Mouse (Mus musculus) stomach, postnatal 0 days (tissue): Measurements from ENCODE around the gene Syne4. TPM values are rescaled to one million over a fixed set of nuclear protein-coding genes. Genes with fewer than 3 reads are reported as not detected.

ENCODE experiments used
- ATAC-seq: fragments of 200-750 bp; cut with Nextera tagmentation; 2 replicates; pipeline ENCODE4 v1.8.0; 2017; ENCODE audit not compliant: low FRiP score, low TSS enrichment
- DNase-seq: peaks from one replicate; pipeline ENCODE4 v3.0.0-alpha.2; 2016; ENCODE audit warnings: low spot score
- H3K27ac ChIP-seq: fragments of 300-500 bp; sonication (generic); replicated peaks from 2 replicates; pipeline ENCODE4 v1.5.1; 2014; ENCODE audit warnings: mild to moderate bottlenecking, control low read depth
- H3K27me3 ChIP-seq: fragments of 300-500 bp; sonication (generic); 2 replicates; pipeline ENCODE4 v1.6.1; 2014; ENCODE audit warnings: low read length; ENCODE audit not compliant: control insufficient read depth, insufficient read depth
- H3K36me3 ChIP-seq: fragments of 300-500 bp; sonication (generic); 2 replicates; pipeline ENCODE4 v1.6.1; 2014; ENCODE audit warnings: low read length, mixed read lengths; ENCODE audit not compliant: control insufficient read depth, insufficient read depth
- H3K4me1 ChIP-seq: fragments of 300-500 bp; sonication (generic); replicated peaks from 2 replicates; pipeline ENCODE4 v1.6.1; 2014; ENCODE audit warnings: antibody characterized with exemption; ENCODE audit not compliant: control insufficient read depth, insufficient read depth
- H3K4me2 ChIP-seq: fragments of 300-500 bp; sonication (generic); replicated peaks from 2 replicates; pipeline ENCODE4 v1.6.1; 2014; ENCODE audit warnings: low read depth, mild to moderate bottlenecking, control low read depth, moderate library complexity
- H3K4me3 ChIP-seq: fragments of 300-500 bp; sonication (generic); 2 replicates; pipeline ENCODE4 v1.5.1; 2014; ENCODE audit warnings: low read depth, low read length, control low read depth
- H3K9ac ChIP-seq: fragments of 300-500 bp; sonication (generic); 2 replicates; pipeline ENCODE4 v1.6.1; 2014; ENCODE audit warnings: mild to moderate bottlenecking, low read length, control low read depth, mixed read lengths
- H3K9me3 ChIP-seq: fragments of 300-500 bp; sonication (generic); 2 replicates; pipeline ENCODE4 v1.6.1; 2016; ENCODE audit warnings: low read length; ENCODE audit not compliant: control insufficient read depth
- CTCF ChIP-seq: IDR thresholded peaks from 2 replicates; pipeline ENCODE4 v1.5.1; 2016; ENCODE audit warnings: antibody characterized with exemption, low read depth, mild to moderate bottlenecking, moderate library complexity
- EP300 ChIP-seq: optimal IDR thresholded peaks from 2 replicates; pipeline ENCODE3; 2016; ENCODE audit warnings: antibody characterized with exemption
- WGBS: fragments of 180-500 bp; shearing (Covaris S2); extraction: QIAGEN DNeasy Blood & Tissue Kit; methylation state at CpG from one replicate; pipeline ENCODE4 v1.1.7; 2014; 5-methylcytosine and 5-hydroxymethylcytosine counted together
- polyA plus RNA-seq: library from polyadenylated mRNA; unstranded; fragments of >200 nt; fragmentation: Nextera tagmentation; extraction: Ambion mirVana; gene quantifications from 2 replicates; pipeline ENCODE4 v1.2.1, GENCODE M21; 2015

The Syne4 gene
- polyA plus RNA-seq, 1 experiment from 2014 or later = 14.2 TPM

DNA sequence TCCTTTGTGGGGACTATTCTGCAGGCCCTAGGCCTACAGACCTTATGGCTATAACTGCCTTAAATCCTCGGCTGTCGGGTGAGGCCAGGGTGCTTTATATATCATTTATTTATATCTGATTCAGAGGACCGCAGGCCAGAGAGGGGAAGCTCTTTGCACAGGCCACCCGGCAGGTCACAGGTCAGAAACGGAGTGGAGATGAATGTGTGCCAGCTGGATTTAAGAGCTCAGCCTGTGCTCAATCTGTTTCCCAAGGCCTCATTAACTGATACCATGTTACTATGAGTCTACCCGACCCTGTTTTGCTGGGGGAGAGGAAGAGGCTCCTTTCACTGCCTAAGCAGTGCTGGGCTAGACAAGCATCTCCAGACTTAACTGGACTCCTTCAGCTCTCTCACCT is 40.2 kb upstream of the Syne4 start:
- Histone ChIP-seq H3K4me2 (no peak overlapping the region), H3K9me3 (no peaks in the 10 kb centered on the region), H3K27ac (no peak overlapping the region), H3K4me1 (no peaks in the 10 kb centered on the region), H3K4me3 (no peak overlapping the region), H3K27me3 (no peaks in the 10 kb centered on the region), H3K9ac (no peak overlapping the region), H3K36me3 (no peaks in the 10 kb centered on the region)
- TF ChIP-seq EP300 (no peak), CTCF (no peak)
- 41% methylated on average over 6 of the region's 6 CpGs for WGBS
- ATAC-seq (no peak), DNase-seq (no peak)

DNA sequence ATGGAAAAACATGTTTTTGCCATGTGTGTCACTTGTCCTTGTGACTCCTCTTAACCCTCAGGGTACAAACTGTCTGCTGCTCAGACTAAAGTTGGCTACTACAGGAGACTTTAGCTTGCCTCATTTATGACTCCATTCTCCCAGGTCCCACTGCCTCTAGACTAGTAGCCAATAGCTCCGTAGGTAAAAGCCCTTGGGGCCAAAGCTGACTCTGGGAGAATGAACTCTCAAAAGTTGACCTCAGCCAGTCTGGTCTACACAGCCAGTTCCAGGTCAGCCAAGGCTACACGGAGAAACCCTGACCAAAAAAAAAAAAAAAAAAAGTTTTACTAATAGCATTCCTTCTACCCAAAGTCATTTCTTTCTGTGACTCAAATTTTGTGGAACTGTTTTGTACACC is 35.7 kb upstream of the Syne4 start:
- no peaks in the 10 kb centered on the region for H3K27me3 ChIP-seq
- WGBS = 32% methylated on average over 2 of the region's 2 CpGs
- no peak overlapping the region for H3K27ac ChIP-seq
- H3K4me1 ChIP-seq = no peaks in the 10 kb centered on the region
- no peaks in the 10 kb centered on the region for H3K9me3 ChIP-seq
- DNase-seq (no peak), ATAC-seq (no peak)
- TF ChIP-seq EP300 = no peak
- TF ChIP-seq CTCF = no peak
- H3K36me3 ChIP-seq = no peaks in the 10 kb centered on the region
- no peak overlapping the region for H3K9ac ChIP-seq
- no peak overlapping the region for H3K4me2 ChIP-seq
- no peak overlapping the region for H3K4me3 ChIP-seq

DNA sequence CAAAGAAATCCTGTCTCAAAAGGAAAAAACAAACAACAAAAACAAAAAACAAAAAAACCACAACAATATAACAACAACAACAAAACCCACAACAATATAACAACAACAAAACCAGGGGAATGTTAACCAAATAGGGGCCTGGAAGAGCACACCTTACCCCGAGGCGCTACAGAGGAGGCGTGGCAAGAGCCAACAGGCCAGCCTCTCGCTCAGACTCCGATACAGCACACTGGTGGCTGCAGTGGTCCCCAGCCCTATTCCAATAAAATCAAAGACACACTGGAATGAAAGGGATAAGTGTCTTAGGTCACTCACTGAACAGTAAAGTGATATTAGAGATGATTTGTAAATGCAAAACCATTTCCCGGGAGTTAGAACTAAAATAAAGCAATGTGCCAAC is 35.1 kb upstream of the Syne4 start:
- WGBS = 0% methylated on average over 6 of the region's 6 CpGs
- no peak for ATAC-seq
- DNase-seq = peak; percentile 18
- H3K36me3 ChIP-seq = no peaks in the 10 kb centered on the region
- H3K4me2 ChIP-seq = peak overlapping the region; percentile 85
- H3K4me3 ChIP-seq = peak overlapping the region; percentile 77
- H3K27me3 ChIP-seq = no peaks in the 10 kb centered on the region
- TF ChIP-seq EP300 = no peak
- no peak for TF ChIP-seq CTCF
- no peaks in the 10 kb centered on the region for H3K4me1 ChIP-seq
- no peaks in the 10 kb centered on the region for H3K9me3 ChIP-seq
- peak overlapping the region; percentile 67 for H3K9ac ChIP-seq
- H3K27ac ChIP-seq = no peak overlapping the region

DNA sequence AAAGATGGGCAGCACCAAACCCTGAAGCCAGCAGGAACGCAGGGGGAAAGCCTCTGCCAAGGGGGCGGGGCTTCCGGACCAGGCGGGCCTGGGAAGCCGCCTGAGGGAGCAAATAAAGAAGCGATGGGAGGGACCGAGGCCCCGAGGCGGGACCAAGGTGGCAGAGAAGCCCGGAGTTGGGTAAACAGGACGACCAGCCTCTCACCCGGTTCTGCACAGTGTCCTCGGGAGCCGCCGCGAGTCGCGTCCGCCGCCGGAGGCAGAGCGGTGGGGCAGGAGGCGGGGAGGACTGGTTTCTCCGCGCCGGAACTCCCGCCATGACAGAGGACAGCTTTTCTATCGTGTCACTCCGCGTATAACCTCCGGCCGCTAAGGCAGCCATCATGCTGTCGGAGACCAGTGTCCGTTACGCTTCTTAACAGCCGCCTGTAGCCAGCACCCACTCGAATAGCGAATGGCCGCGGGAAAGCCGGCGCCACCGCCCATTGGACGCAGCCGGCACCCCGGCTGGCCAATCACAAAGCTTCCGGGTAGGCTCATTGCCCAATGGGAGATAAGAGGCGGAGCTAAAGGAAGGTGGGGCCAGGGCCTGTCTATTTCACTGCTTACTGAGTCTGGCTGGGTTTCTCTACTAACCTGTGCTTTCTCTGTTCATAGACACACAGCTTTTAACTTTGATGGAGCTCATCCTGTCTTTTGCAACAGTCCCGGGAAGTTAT is 34.5 kb upstream of the Syne4 start, which contains the start of the genes Thap8 and Wdr62:
Gene Thap8 (plus strand): TSS at position 144 of the 719 bp plus-strand sequence.
Gene Wdr62 (minus strand): TSS at position 469 of the 719 bp plus-strand sequence.
- peak within 1 kb of the TSS; percentile 77 for H3K4me3 ChIP-seq
- no peaks in the 10 kb centered on the region for H3K27me3 ChIP-seq
- WGBS = under 1% methylated on average over 49 of the region's 49 CpGs
- peak within 1 kb of the TSS; percentile 67 for H3K9ac ChIP-seq
- DNase-seq = peak; percentile 94
- H3K27ac ChIP-seq = peak within 1 kb of the TSS; percentile 98
- peak within 1 kb of the TSS; percentile 85 for H3K4me2 ChIP-seq
- TF ChIP-seq CTCF (no peak), EP300 (peak; percentile 43)
- H3K4me1 ChIP-seq = no peaks in the 10 kb centered on the region
- ATAC-seq = peak; percentile 96
- no peaks in the 10 kb centered on the region for H3K36me3 ChIP-seq
- H3K9me3 ChIP-seq = no peaks in the 10 kb centered on the region

DNA sequence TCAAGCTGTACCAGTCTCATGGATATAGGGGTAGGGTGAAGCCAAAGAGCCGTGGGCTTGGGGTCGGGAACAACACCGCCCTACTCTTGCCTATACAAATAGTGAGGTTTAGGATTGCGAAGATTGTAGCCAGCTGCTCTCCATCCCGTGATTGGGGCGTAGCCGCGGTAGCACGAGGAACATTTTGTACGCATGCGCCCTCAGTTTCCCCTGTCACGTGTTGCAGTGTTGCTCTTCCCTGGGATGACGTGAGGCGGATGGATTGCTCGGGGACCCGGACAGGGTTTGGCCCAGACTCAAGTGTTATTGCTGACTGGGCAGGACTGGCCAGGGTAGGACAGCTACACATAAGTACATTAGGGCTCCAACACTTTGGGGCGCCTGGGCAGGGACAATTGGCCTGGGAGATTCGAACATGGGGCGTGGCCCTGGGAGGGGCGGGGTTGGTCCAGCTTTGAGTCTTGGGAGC is 33.9 kb upstream of the Syne4 start:
- H3K9ac ChIP-seq = peak overlapping the region; percentile 53
- WGBS = under 1% methylated on average over 20 of the region's 20 CpGs
- H3K27me3 ChIP-seq = no peaks in the 10 kb centered on the region
- TF ChIP-seq EP300 = no peak
- no peak for TF ChIP-seq CTCF
- ATAC-seq (peak; percentile 88), DNase-seq (peak; percentile 85)
- peak overlapping the region; percentile 77 for H3K4me3 ChIP-seq
- no peaks in the 10 kb centered on the region for H3K36me3 ChIP-seq
- H3K9me3 ChIP-seq = no peaks in the 10 kb centered on the region
- H3K4me1 ChIP-seq = no peaks in the 10 kb centered on the region
- peak overlapping the region; percentile 85 for H3K4me2 ChIP-seq
- H3K27ac ChIP-seq = peak overlapping the region; percentile 98

DNA sequence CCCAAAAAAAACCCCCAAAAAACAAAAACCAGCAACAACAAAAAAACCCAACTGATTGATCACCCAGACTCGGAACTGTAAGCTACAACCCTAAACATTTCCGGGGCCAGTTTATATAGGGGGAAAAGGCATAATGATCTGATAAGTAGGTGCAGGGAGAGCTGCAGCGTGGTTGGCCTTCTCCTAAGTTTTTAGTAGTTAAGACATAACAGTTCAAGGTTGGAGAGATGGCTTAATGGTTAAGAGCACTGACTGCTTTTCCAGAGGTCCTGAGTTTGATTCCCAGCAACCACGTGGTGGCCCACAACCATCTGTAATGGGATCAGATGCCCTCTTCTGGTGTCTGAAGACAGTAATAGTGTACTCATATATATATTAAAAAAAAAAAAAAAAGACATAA is 33.1 kb upstream of the Syne4 start:
- Histone ChIP-seq H3K27ac (no peak overlapping the region; the same call in 1 of the 2 replicates), H3K27me3 (no peaks in the 10 kb centered on the region), H3K4me1 (no peaks in the 10 kb centered on the region), H3K4me3 (no peak overlapping the region), H3K36me3 (no peaks in the 10 kb centered on the region), H3K4me2 (no peak overlapping the region), H3K9me3 (no peaks in the 10 kb centered on the region), H3K9ac (no peak overlapping the region)
- WGBS = 67% methylated on average over 4 of the region's 4 CpGs
- DNase-seq = no peak
- TF ChIP-seq EP300 (no peak), CTCF (no peak)
- ATAC-seq = no peak
